Mouse (Mus musculus): ENCODE measurements around the gene Tmem8.

DNA sequence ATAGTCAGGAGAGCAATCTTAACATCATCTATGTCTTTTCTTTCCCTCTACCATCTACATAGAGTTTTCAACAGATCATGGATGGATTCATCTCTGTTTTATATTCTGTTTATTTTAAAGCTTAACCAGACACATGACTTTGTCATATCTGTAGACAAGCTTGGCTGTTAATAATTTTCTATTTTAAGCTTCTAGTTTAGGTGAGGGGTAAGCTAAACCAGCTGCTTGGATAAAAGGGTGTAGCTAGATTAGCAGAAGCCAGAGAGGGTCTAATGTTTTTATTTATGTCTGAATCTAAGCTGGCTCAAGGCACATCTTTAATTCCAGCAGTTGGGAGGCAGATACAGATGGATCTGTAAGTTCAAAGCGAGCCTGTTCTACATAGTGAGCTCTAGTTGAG is 49.6 kb downstream of the Tmem8 start:
- TF ChIP-seq CTCF (conservative IDR thresholded peaks at IDR 0.05; ENCODE audit: low read length) (no peak), POU5F1 (IDR thresholded peaks at IDR 0.05; ENCODE audit: borderline replicate concordance, low read length) (no peak)
